Mouse (Mus musculus): ENCODE measurements around the gene Ece1. TPM values are rescaled to one million over a fixed set of nuclear protein-coding genes. Genes with fewer than 3 reads are reported as not detected.

Ece1 gene
- total RNA-seq, 1 experiment = 99.2 TPM

- H3K9ac ChIP-seq (ENCODE audit: insufficient read depth, low read depth, low read length, poor library complexity, severe bottlenecking) = no peak overlapping the region
- no peak overlapping the region for H3K4me3 ChIP-seq (ENCODE audit: insufficient read depth in 1 of 2, low read depth in 1 of 2, low read length in 2 of 2, poor library complexity in 1 of 2, severe bottlenecking in 1 of 2)
- no peak for DNase-seq (ENCODE audit: low read depth, low spot score)
- peaks cover 2 to 26% of the 10 kb centered on the region in 2 experiments; a peak in 2 of 4 replicates for H3K4me1 ChIP-seq (ENCODE audit: control insufficient read depth in 2 of 2, insufficient read depth in 2 of 2, low read length in 2 of 2, poor library complexity in 1 of 2)
- in situ Hi-C loops (cut with MboI; ENCODE audit: low sequenced_read_pairs in 2 of 2, unreplicated experiment in 2 of 2) = no loop called here
- no peak overlapping the region for H3K27ac ChIP-seq (ENCODE audit: insufficient read depth, low read depth, low read length, poor library complexity, severe bottlenecking)
- H3K36me3 ChIP-seq (ENCODE audit: control insufficient read depth, insufficient read depth, low read length, poor library complexity, severe bottlenecking) = no peaks in the 10 kb centered on the region
- no peaks in the 10 kb centered on the region for H3K9me3 ChIP-seq (ENCODE audit: control insufficient read depth, insufficient read depth, low read depth, low read length)
- TF ChIP-seq CHD2 (IDR thresholded peaks at IDR 0.05; ENCODE audit: low read depth, low read length) = no peak
Measured at GRCm38 (mm10) chr4:137865221-137865641, 3.2 kb downstream of the Ece1 start.

- peaks cover 2 to 30% of the 10 kb centered on the region in 2 experiments; a peak in 2 of 4 replicates for H3K4me1 ChIP-seq (ENCODE audit: control insufficient read depth in 2 of 2, insufficient read depth in 2 of 2, low read length in 2 of 2, poor library complexity in 1 of 2)
- H3K27ac ChIP-seq (ENCODE audit: insufficient read depth, low read depth, low read length, poor library complexity, severe bottlenecking) = no peak overlapping the region
- H3K9me3 ChIP-seq (ENCODE audit: control insufficient read depth, insufficient read depth, low read depth, low read length) = no peaks in the 10 kb centered on the region
- no peak for TF ChIP-seq CHD2 (IDR thresholded peaks at IDR 0.05; ENCODE audit: low read depth, low read length)
- no peak for TF ChIP-seq ZNF384 (IDR thresholded peaks at IDR 0.05; ENCODE audit: low read depth, low read length)
- TF ChIP-seq MAFK (IDR thresholded peaks at IDR 0.05; ENCODE audit: insufficient read depth, low read depth, low read length) = no peak
- TF ChIP-seq HCFC1 (IDR thresholded peaks at IDR 0.05; ENCODE audit: borderline replicate concordance, insufficient read depth, low read length) = no peak
- TF ChIP-seq ZC3H11A (IDR thresholded peaks at IDR 0.05; ENCODE audit: borderline replicate concordance, low read depth, low read length) = no peak
- no peak overlapping the region for H3K4me3 ChIP-seq (ENCODE audit: insufficient read depth in 1 of 2, low read depth in 1 of 2, low read length in 2 of 2, poor library complexity in 1 of 2, severe bottlenecking in 1 of 2)
- H3K9ac ChIP-seq (ENCODE audit: insufficient read depth, low read depth, low read length, poor library complexity, severe bottlenecking) = no peak overlapping the region
- peak; percentile 40 for DNase-seq (ENCODE audit: low read depth, low spot score)
- H3K36me3 ChIP-seq (ENCODE audit: control insufficient read depth, insufficient read depth, low read length, poor library complexity, severe bottlenecking) = no peaks in the 10 kb centered on the region
- in situ Hi-C loops (cut with MboI; ENCODE audit: low sequenced_read_pairs in 2 of 2, unreplicated experiment in 2 of 2) = no loop called here
Measured at GRCm38 (mm10) chr4:137866206-137866863, 4.3 kb downstream of the Ece1 start.

GRCm38 (mm10) chr4:137867225-137867624, 5.2 kb downstream of the Ece1 start:
- Histone ChIP-seq H3K9me3 (ENCODE audit: control insufficient read depth, insufficient read depth, low read depth, low read length) (no peaks in the 10 kb centered on the region), H3K4me1 (ENCODE audit: control insufficient read depth in 2 of 2, insufficient read depth in 2 of 2, low read length in 2 of 2, poor library complexity in 1 of 2) (peaks cover 2 to 34% of the 10 kb centered on the region in 2 experiments; a peak in 2 of 4 replicates), H3K36me3 (ENCODE audit: control insufficient read depth, insufficient read depth, low read length, poor library complexity, severe bottlenecking) (no peaks in the 10 kb centered on the region), H3K9ac (ENCODE audit: insufficient read depth, low read depth, low read length, poor library complexity, severe bottlenecking) (no peak overlapping the region), H3K27ac (ENCODE audit: insufficient read depth, low read depth, low read length, poor library complexity, severe bottlenecking) (no peak overlapping the region; the same call in 1 of the 2 replicates), H3K4me3 (ENCODE audit: insufficient read depth in 1 of 2, low read depth in 1 of 2, low read length in 2 of 2, poor library complexity in 1 of 2, severe bottlenecking in 1 of 2) (no peak overlapping the region)
- in situ Hi-C loops (cut with MboI; ENCODE audit: low sequenced_read_pairs in 2 of 2, unreplicated experiment in 2 of 2) = no loop called here
- DNase-seq (ENCODE audit: low read depth, low spot score) = no peak
- TF ChIP-seq MAFK (IDR thresholded peaks at IDR 0.05; ENCODE audit: insufficient read depth, low read depth, low read length) = no peak
- no peak for TF ChIP-seq CHD2 (IDR thresholded peaks at IDR 0.05; ENCODE audit: low read depth, low read length)
- no peak for TF ChIP-seq HCFC1 (IDR thresholded peaks at IDR 0.05; ENCODE audit: borderline replicate concordance, insufficient read depth, low read length)
- TF ChIP-seq ZC3H11A (IDR thresholded peaks at IDR 0.05; ENCODE audit: borderline replicate concordance, low read depth, low read length) = no peak
- no peak for TF ChIP-seq ZNF384 (IDR thresholded peaks at IDR 0.05; ENCODE audit: low read depth, low read length)

GRCm38 (mm10) chr4:137867675-137868257, 5.7 kb downstream of the Ece1 start:
- H3K9me3 ChIP-seq (ENCODE audit: control insufficient read depth, insufficient read depth, low read depth, low read length) = no peaks in the 10 kb centered on the region
- TF ChIP-seq ZNF384 (IDR thresholded peaks at IDR 0.05; ENCODE audit: low read depth, low read length) (no peak), MAFK (IDR thresholded peaks at IDR 0.05; ENCODE audit: insufficient read depth, low read depth, low read length) (no peak), ZC3H11A (IDR thresholded peaks at IDR 0.05; ENCODE audit: borderline replicate concordance, low read depth, low read length) (no peak), HCFC1 (IDR thresholded peaks at IDR 0.05; ENCODE audit: borderline replicate concordance, insufficient read depth, low read length) (no peak), CHD2 (IDR thresholded peaks at IDR 0.05; ENCODE audit: low read depth, low read length) (no peak)
- H3K27ac ChIP-seq (ENCODE audit: insufficient read depth, low read depth, low read length, poor library complexity, severe bottlenecking) = no peak overlapping the region; the same call in 1 of the 2 replicates
- DNase-seq (ENCODE audit: low read depth, low spot score) = no peak
- in situ Hi-C loops (cut with MboI; ENCODE audit: low sequenced_read_pairs in 2 of 2, unreplicated experiment in 2 of 2) = no loop called here
- H3K36me3 ChIP-seq (ENCODE audit: control insufficient read depth, insufficient read depth, low read length, poor library complexity, severe bottlenecking) = no peaks in the 10 kb centered on the region
- H3K4me1 ChIP-seq (ENCODE audit: control insufficient read depth in 2 of 2, insufficient read depth in 2 of 2, low read length in 2 of 2, poor library complexity in 1 of 2) = peaks cover 2 to 31% of the 10 kb centered on the region in 2 experiments; a peak in 2 of 4 replicates
- no peak overlapping the region for H3K9ac ChIP-seq (ENCODE audit: insufficient read depth, low read depth, low read length, poor library complexity, severe bottlenecking)
- no peak overlapping the region for H3K4me3 ChIP-seq (ENCODE audit: insufficient read depth in 1 of 2, low read depth in 1 of 2, low read length in 2 of 2, poor library complexity in 1 of 2, severe bottlenecking in 1 of 2)
